Mouse (Mus musculus) spleen, adult 2 months (tissue): Measurements from ENCODE around the gene Sash1.

Experiments used
- CTCF ChIP-seq: fragments of 200-500 bp; IDR thresholded peaks from 2 replicates; pipeline ENCODE4 v1.5.1; 2011; ENCODE audit warnings: mild to moderate bottlenecking, inconsistent platforms; ENCODE audit not compliant: insufficient read depth, insufficient read length, insufficient replicate concordance; ENCODE audit errors: extremely low read depth
- POLR2A ChIP-seq: fragments of 200-500 bp; IDR thresholded peaks from 2 replicates; pipeline ENCODE4 v1.6.1; 2011; ENCODE audit warnings: low read depth, low read length, inconsistent platforms

DNA sequence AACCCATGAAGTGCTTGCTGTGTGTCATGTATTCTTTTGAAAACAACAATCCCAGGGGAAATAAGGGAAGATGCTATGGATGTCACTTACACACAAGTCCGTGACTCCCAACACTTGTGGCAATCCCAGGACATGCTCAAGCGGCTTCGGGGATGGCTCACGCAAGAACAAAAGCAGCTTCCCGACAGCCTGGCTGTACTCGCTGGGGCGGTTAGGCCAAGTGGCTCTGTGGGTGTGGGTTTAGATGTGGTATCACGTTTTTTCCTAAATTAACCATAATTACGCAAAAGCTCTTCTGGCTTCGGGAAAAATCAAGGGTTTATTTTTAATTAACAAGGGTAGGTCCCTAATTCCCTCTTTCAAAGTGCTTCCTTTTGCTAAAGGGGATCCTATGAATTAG is 59.6 kb downstream of the Sash1 start:
- TF ChIP-seq POLR2A (no peak), CTCF (no peak)
